Mouse (Mus musculus): ENCODE measurements around the gene Wdfy4. TPM values are rescaled to one million over a fixed set of nuclear protein-coding genes. Genes with fewer than 3 reads are reported as not detected.

Wdfy4 gene
- polyA plus RNA-seq, 1 experiment from 2014 or later: 0.63 TPM

Other genes starting within 250 kb of the Wdfy4 start
- 0.35 and 0.37 TPM in 2 replicates for gene Lrrc18, start 194.1 kb downstream of the Wdfy4 start, polyA plus RNA-seq (2016; fragmentation: Nextera tagmentation; extraction: Ambion mirVana)
- gene Arhgap22, start 28.5 kb upstream of the Wdfy4 start, polyA plus RNA-seq (2016; fragmentation: Nextera tagmentation; extraction: Ambion mirVana): 0.75 and 0.89 TPM in 2 replicates